Mouse (Mus musculus) kidney, postnatal 25 days (tissue): ENCODE results near the gene Fzd7.
"Not testable (repeated sequence)": the region's sequence is repeated elsewhere in the genome, so short reads cannot be mapped to it uniquely, and the experiment has no call there.

ENCODE experiments used
- DNase-seq, 2 experiments: peaks; one replicate each; pipeline ENCODE4 v3.0.0; 2021; ENCODE audit warnings: mixed read lengths in 2 of 2

Gene Fzd7

DNA sequence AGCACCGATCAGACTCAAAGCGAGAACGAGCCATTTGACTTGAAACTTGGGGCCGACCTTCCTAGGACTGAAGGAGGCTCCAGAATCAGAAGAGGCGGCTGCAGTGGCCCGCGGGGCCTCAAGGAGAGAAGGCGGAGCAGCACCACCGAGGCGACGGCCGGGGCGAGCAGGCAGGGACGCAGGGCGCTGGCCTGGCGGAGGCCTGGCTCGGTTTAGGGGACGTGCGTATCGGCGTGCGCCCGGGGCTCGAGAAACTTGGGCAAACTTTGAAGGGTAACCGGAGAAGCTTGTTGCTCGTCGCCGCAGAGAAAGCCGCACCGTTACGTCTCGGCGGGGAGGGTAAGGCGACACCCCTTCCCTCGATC is at the start of gene Fzd7:
Gene Fzd7 (plus strand): TSS at position 94 of the 365 bp plus-strand sequence.
- DNase-seq: peak; percentile 50 to 67

DNA sequence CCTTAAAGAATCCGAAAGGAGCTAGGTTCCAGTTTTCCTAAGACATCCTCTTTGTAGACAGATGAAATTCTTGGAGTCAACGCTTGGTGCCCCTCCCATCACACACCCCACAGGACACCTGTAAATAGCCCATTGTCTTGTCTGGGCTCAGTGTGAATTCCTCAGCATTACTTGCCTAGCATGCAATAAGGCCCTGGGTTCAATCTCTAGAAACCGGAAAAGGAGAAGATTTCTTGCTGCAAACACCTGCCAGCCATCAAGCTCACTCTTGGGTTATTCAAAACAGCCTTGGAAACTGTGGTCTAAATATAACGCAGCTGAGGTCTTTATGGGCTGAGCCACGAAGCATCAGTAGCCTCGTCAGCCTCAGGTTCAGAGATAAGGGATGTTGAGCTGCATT is 48.9 kb upstream of the Fzd7 start:
- DNase-seq: no peak

DNA sequence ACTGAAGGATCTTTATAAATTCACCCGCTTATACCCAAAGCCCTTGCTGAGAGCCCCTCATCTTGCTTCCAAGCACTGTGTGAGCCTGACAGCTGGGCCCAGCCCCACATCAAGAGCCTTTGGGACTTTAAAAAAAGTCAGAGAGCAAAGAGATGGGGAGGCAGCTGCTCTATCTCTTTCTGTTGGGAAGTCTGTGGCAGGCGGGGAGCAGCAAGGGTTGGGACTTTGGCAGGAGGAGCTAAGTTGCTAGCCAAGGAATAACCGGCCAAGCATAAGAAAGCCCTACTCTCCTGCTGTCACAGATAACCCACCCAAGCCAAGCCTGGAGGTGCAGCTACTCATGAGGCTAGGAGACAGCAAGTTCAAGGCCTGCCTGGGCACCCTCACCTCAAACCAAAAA is 48.2 kb upstream of the Fzd7 start:
- peak; percentile 49 to 59 for DNase-seq

DNA sequence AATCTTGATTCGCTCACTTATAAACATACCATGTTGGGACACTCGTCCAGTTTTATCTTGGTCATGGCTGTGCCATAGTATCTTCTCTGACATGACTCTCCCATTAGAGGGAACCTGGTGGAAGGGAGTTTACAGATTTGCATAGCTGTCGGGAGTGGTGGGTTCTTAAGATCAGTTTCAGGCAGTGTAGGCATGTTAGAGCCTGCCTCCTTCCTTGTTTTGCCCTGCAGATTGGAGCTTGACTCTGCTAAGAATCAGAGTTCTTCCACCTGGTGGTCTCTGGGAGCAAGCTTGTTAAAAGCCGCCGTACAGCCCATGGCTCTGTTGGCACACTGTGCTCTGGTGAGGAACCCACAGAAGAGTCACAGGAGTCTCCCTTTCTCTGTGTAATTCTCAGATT is 47.0 kb upstream of the Fzd7 start:
- no peak for DNase-seq

DNA sequence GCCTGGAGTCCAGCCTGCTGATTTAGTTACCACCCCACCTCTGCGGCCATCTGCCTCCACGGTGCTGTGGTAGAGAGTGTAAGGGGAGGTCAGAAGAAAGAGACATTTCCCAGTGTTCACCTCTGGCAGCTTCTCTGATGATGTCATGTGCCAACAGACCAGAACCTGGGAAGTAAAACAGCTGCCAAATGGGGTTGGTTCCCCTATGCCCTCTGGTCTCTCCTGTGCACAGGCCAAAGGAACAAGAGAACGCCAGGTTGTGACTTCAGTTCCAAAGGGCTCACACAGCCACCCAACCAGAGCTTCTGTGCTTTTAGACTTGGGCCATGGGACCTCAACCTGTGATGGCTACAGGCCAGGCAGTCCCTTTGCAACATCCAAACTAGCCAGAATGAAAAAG is 45.9 kb upstream of the Fzd7 start:
- DNase-seq: peak; percentile 73 to 91

DNA sequence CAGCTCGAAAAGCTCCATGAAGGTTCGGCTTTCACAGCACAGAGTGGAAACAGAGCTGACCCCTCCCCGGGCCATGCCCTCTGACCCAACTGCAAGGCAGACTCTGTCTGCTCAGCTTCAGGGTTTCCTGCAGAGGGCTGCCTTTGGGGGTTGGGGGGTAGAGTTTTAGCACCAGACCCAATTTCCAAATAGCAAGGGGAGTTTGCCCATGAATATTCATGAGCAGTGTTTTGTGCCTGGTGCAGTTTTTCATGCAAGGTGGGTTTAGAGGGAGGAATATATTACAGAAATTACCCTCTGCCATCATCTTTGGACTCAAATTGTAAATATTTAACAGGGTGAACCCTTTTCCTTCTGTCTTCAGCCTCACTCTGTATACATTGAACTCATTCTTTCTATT is 44.3 kb upstream of the Fzd7 start:
- peak; percentile 40 to 55 for DNase-seq

DNA sequence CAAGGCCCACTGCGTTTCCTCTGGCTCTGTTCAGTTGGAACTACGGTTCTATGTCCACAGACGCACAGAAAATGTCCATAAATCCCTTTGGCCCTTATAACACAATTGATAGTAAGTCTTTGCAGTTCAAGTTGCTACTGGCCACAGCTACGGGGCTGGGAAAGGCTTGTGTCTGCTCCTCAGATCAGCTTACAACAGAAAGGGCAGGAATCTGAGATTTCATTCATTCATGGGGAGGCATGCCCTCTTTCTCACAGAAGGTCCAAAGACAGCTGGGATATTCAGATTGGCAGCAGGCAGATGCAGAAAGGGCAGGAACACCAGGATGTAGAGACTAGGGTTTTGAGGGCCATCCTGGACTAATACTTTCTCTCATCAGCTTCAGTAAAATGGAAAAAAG is 43.9 kb upstream of the Fzd7 start:
- DNase-seq: no peak

DNA sequence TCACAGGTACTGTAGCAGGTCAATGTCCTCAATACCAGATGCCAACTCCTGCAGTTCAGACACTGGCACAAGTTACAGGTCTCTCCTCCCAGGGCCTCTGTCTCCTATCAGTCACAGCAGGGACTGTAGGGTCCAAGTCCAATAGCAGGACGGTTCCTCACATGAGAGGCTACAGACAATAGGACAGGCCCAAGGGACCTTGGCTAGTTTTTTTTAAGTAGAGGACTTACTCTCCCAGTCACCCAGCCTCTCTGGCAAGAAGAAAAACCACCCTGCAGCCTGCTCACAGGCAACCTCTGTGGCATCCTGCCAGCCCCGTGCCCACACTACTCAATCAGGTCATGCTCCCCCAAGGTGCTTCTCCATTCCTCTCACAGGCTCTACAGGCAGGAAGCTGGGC is 43.0 kb upstream of the Fzd7 start:
- peak; percentile 72 to 85 for DNase-seq

DNA sequence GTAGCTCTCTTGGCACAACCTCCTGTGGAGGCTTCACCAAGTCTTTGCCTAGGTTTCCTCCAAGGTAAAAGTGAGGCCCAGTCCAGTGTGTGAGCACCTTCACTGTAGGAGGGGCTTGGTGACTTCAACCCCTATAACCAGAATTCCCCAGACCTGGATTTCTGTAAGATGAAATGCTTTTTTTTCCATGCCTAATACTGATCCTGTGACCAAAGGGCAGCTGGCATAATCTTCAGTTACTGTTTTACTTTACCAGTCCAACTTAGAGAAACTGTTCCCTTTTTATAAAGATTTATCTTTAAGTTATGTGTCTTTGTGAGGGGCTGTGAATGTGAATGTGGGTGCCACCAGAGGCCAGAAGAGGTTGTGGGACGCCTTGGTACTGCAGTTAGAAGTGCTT is 42.3 kb upstream of the Fzd7 start:
- DNase-seq: no peak

DNA sequence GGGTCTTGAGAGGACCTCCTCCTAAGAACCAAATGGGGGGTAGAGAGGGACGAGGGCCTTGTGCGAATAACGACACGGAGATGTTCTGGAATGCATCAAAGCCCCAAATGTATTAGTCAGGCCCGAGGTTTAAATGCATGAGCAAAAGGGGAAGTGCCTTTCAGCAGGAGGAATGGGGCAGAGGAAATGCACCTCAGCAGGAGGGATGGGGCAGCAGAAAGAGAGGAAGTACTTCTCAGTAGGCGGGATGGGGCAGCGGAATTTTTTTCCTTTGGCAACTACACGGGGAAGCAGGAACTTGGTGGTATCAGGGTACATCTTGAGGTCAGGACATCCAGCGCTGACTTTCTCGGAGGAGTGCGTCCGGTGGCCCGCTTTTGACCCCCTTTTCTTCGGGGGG is 39.5 kb upstream of the Fzd7 start:
- not testable (repeated sequence) for DNase-seq

DNA sequence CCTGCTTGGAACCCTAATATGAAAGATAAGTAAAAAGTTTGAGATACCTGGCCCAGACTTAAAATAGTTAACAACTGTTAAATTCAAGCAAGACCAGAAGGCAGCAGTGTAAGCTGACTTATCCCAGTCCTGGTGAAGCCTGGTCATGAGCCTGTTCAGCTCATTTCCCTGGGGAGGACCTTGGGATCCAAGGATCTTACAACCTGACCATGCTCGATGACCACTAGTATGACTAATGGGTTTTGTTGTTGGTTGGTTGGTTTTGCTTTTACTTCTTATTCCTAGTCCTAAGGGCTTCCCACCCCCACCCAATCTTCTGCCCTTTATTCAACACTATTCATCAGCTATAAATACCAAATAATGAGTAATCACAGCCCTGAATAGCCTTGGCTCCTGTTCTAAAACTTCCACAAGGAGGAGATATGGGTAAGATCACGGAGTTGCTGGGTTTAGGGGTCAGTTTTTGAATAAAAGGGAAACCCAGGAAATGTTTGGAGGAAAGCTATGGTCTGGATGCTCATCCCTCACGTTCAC is 38.0 kb upstream of the Fzd7 start:
- no peak for DNase-seq

DNA sequence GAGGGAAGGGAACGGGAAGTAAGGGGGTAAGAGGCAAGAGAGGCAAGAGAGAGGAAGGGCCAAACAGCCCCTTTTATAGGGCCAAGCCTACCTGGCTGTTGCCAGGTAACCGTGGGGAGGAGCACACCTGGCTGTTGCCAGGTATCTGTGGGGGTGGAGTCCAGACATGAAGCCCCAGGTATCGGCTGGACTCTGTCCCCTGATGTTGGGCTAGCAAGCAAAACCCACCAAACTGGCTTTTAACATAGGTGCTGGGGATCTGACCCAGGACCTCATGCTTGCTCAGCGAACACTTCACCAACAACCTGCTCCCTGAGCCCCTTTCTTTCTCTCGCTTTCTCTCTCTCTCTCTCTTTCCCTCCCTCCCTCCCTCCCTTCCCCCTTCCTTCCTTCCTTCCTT is 37.0 kb upstream of the Fzd7 start:
- no peak for DNase-seq

DNA sequence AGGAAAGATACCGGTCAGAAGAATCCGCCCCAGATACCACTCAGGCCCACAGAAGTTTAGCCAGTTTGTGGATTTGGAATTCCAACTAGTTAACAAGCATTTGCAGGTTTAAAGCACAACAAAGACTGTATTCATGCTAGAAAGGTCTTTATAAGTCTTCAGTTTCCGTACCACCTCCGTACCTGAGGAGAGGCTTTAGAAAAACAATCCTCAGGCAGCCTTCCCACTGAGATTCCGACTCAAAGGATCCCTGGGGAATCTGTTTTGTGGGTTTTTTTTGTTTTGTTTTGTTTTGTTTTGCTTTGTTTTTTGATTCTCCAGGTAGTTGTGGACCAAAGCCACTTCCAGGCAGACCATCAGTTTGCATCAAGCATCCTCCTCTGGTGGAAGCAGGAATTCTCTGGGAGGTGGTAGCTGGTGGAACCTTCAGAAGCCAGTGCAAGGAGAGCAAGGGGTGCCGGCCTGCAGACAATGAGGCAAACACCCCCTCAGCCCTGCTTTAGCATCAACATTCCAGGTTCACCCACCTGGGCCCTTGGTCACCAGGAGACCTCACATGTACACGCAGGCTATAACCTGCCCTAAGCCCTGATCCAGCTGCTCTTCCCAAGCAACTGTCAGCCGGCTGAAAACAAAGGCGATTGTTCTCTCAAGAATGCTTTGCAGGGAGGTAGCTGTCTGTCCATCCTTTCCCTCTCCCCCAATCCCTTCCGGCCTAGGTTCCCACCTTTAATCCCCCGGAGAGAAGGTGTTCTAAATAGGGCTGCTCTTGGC is 33.5 kb upstream of the Fzd7 start:
- DNase-seq: no peak

DNA sequence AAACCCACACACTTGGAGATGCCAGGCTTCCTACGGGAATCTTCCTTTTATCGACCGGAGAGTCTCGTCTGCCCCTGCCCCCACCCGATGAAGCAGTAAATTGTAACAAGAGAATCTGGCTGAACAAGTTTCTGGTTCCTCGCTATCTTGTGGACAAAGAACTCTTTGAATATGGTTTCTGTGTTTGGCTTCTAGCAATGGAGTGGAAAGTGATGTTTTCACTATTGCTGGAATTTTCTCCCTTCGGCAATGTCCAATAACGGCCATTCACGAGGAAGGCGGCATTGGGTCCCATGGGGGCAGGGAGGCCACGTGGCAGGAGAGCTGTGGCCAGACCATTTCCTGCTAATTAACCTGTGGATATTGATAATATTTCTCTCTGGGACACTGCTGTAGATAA is 32.8 kb upstream of the Fzd7 start:
- DNase-seq: no peak

DNA sequence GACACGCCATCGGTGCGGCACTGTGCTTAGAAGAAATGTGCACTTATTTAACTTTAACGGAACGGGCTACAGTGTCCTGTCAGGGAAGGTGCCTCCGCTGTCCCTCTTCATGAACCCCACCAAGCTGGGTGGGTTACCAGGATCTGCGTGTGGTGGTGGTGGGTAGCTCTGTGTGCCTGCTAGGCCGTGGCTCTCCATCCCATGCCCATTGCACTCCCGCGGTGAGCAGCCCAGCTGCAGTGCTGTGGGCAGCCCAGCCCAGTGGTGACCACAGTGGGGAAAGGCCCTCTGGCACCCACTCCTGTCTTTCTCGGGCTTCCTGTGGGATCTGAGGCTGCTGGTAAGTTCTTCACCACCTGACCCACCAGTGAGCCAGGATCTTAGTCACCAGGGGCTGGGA is 31.3 kb upstream of the Fzd7 start:
- no peak for DNase-seq

DNA sequence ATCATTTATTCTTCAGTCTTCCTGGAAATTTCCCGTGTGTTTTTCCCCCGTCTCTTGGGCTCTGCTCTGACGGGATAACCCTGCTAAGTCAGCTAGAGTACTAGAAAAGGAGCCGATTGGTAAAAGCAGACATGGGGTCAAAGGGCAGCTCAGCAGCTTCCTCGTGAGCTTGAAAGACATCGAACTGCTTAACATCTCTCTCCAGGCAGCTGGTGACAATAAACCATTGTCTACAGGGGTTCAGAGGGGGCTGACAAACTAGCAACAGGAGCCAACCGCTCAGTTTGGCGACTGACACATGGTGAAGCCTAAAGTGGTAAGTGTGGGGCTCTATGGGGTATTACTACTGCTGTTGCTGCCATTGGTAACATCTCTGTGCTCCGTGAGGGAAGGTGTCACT is 30.6 kb upstream of the Fzd7 start:
- no peak for DNase-seq

DNA sequence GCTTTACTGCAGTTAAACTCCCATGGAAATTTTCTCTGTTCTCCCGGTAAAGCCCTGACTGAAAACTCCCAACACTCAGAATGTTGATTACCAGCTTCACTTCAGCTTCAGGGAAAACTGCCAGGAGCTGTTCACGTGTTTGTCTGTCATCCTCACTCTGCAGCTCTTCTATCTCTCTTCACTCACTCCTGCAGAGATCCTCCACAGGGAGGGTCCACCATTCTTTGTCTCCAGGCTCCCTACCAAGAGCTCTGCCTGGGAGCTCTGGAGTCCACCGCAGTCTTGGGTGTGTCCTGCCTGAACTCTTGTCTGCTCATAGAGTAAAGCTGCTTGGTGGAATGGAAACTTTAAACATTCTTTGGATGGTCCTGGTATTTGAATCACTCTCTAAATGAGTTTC is 25.4 kb upstream of the Fzd7 start:
- no peak for DNase-seq

DNA sequence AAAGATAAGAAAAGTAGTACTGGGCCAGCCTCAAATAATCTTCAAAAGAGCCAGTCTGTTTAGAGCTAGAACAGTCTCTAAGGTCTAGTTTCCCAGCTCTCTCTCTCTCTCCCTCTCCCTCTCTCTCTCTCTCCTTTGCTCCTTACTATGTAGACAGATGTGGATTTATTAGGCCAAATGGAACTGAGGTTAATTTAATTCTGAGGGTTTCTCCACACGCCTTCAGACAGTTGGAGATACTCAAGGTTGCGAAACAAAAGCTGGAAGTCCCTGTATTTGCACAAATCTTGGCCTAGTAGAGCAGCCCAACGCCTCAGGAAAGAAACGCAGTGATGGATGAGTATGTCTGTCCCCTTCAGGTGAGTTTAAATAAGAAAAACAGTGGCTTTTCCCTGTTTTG is 24.4 kb upstream of the Fzd7 start:
- DNase-seq: no peak

DNA sequence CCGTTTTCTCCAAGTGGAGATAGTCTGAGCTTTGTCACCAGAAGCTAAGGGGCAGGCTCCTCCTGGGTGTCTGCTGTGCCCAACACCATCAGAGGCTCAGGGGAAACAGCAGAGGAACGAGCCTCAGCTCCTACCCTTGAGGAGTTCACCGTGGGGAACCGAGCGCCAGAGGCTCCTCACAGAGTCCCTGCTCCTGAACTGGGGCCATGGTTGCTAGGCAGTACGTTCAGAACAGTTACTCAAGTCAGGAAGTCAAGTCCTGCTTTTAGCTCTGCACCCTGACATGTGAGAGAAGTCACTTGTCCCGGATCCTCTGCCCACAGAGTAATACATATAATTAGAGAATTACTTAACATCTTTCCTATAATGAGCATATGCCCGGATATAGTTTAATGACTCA is 23.3 kb upstream of the Fzd7 start:
- no peak for DNase-seq

DNA sequence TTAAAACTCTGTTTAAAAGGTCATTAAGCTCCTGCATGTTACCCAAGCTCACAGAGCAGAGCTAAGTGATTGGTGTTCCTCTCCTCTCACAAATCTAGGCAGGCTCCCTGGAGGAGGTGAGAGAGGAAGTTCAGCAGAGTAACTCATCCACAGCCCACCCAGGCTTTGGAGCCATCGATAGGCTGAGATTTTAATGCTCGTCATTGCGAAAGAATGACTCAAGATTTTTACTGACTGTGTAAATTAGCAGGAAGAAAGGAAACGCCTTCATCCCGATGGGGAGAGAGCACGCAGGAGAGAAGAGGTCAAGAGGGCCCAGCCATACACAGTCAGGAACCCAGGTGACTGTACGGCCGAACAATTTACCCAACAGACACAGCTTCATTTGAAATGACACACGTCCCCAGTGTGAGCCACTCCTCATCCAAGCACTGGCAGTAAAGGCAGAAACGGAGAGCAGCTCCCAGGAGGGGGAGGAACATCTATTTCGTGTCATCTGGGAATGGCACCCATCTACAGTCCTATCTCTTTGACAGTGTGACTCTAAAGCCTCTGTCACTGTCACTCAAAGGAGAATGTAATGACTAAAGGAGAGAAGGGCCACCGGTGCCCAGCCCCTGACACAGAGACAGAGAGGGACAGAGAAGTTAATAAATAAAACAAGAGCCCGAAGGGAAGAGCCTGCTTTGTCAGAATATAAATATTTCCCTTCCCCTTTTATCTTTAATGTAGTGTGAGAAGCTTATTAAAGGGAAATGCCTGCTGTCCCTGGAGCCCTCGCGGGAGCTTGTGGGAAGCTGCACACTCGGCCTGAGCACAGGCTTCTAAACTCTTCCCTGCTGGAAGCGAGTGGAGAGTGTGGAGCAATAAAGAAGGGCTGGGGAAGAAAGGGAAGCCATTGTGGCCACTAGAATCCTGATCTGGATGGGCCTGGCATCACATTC is 17.3 kb upstream of the Fzd7 start:
- no peak for DNase-seq

DNA sequence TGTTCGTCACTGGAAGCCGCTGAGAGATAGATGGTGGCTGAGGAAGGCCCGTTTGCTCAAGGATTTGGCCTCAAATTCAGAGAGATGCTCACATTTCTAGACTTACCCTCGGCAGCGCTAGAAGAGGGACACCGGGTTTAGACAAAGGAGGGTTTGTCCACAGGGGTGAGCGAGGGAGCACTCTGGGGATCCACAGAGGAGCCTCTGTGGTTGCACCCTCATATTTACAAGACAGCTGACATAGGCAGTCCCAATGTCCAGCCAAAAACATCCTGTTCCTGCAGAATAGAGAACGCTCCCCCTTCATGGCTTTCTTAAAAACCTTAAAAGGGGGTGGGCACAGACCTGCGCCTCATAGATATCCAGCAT is 16.6 kb upstream of the Fzd7 start:
- no peak for DNase-seq

DNA sequence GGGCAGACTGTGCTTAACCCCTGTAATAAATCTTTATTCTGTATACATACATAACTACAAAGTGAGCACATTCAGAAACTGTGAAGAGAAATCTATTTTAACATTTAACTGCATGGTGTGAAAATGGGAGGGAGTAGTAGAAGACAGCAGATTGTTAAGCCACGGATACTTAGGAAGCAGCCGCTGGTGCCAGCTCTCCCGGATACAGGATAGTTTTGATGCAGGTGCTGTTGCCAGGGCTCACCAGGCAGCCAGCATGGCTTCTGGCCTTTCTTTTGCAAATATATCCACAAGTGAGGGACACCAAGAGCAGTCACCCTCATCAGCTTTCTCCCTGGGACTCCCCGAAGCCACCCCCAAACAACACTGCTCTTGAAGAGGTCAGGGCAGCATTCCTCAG is 13.1 kb upstream of the Fzd7 start:
- no peak for DNase-seq

DNA sequence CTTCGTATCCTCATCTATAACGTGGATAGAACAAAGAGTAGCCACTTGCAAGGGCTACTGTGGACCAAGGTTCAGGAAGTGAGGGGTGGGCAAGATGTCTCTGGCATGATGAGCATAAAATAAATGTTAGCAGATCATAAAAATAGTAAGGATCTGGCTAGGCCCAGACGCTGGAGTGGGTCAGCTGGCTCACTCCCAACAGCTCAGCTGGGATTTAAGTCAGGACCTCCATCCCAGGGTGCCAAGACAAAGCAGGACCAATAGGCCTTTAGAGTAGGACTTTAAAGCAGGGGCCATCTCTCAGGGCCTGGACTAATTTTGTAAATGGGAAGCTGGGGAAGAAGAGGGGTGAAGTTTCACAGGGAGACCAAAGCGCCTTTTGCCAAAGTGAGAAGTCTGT is 11.5 kb upstream of the Fzd7 start:
- DNase-seq: no peak
